Mouse (Mus musculus): ENCODE measurements around the gene Ppp2r3a.

DNA sequence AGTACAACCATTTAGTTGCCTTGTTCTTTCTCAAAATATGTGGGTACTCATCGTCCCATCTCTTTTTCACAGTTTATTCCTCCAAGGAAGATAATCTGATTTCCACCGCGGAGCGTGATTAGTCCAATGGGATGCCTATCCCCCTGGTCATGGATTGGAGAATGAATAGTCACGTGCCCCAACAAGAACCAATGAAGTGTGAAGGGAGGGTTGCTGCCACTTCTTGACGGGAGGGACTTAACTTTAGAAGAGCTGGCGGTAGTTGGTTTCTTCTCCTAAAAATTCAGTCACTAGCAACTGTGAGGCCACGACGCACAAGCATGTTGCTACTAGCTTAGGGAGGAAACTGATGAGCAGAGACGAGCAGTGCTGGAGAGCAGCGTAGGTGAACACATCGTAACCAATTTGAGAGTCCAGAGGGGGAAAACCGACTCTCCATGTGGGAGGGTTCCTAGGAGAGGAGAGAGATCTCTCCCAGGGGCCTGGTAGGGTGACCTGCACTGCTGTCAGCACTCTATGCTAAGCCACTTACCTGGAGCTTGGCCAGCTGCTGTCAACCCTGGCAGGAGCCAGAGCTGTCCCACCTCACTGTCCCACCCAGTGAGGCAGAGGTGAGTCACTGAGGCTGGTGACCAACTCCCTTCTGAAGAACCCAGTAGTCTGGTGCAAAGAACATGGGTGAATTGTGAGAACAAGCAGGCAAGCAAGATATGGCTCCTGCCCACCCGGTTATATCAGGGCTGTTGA lies 37.5 kb upstream of the Ppp2r3a start:
- no peak for TF ChIP-seq EP300 (IDR thresholded peaks at IDR 0.05; ENCODE audit: low read depth)
- TF ChIP-seq CTCF (IDR thresholded peaks at IDR 0.05; ENCODE audit: low read depth): no peak
